Mouse (Mus musculus): ENCODE data around the gene Trir.

DNA sequence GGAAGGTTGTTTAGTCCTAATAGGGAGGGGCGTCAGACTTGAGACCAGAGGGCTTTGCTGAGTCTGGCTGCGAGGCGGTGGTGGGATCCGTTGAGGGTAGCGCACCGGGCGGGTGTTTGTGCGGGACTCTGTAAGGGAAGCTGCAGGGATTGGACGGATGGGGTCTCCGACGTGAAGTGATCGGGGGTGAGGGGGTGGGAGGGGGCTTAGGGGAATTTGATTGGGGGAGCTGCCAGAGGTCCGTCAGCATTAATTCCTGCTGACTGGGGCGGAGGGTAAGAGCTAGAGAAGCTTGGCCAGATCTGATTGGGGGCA lies 10.7 kb downstream of the Trir start:
- TF ChIP-seq CTCF (IDR thresholded peaks at IDR 0.05; ENCODE audit: low read depth, low read length) (no peak), POLR2A (IDR thresholded peaks at IDR 0.05; ENCODE audit: extremely low read depth, insufficient read depth, low read length) (no peak)
